Mouse (Mus musculus): ENCODE measurements at regions not wholly inside any gene's neighbourhood (a gene's known extent, or its start where the extent isn't known, plus 50 kb on each side); places are given as distances from the start of the nearest gene placed in this dataset.
"Not testable (repeated sequence)": the region's sequence is repeated elsewhere in the genome, so short reads cannot be mapped to it uniquely, and the experiment has no call there.

DNA sequence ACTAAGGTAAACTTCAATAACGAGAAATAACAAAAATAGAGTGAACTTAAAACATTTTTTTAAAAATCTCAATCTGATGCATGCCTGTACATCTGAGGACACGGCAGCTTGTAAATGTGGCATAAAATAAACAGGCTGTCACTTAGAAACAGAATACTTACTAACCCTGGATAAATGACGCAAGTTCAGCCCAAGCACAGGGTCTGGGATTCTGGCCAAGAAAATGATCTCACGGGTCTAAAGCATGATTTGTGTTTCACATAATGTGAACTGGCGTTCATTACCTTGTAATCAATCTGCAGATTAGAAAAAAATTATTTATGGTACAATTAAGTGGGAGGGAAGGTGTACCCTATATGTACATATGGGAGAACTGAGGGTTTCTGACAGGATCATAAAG is 512.1 kb upstream of the Vrk2 start:
- no peak for DNase-seq (ENCODE audit: low spot score)

DNA sequence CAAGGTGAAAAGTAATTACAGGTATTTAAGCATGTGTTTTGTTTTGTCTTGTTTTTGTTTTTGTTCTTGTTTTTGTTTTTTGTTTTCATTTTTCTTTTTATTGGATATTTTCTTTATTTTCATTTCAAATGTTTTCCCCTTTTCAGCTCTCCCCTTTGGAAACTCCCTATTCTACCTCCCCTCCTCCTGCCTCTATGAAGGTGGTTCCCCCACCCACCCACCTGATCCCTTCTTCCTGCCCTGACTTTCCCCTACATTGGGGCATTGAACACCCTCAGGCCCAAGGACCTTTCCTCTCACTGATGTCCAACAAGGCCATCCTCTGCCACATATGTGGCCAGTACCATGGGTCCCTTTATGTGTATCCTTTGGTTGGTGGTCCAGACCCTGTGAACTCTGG is 509.1 kb upstream of the Vrk2 start:
- DNase-seq (ENCODE audit: low spot score): no peak

DNA sequence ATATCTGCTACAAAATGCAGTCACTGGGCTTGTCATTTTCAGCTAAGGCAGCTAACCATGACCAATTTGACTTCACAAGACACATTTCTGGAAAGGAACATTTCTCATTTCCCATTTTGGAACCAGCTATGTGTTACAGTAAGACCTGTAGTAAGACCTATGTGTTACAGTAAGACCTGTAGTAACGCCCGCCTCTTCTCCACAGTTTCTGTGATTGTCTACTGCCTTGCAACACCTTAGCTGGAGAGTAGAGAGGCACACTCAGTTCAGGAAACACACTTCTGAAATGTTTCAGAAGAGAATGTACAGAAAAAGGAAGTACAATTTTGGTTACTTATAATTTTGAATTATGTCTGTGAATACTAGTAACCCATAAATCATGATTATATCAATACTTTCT is 508.2 kb upstream of the Vrk2 start:
- no peak for DNase-seq (ENCODE audit: low spot score)

DNA sequence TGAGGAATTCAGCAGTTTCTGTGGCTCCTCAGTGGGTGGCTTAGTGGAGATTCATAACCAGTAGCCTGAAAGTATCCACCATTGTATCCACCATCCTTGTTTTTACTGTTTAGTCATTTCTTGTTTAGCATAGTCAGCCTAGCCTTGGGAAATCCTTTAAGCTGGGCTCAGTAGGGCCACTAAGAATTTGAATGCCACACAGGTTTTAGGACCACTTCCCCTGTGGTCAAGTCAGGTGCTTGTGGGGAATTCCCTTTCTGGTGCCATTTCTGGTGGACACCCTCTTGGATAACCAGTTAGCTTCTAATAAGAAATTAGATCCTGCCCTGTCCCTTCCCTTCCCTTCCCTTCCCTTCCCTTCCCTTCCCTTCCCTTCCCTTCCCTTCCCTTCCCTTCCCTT is 502.8 kb upstream of the Vrk2 start:
- DNase-seq (ENCODE audit: low spot score): no peak

DNA sequence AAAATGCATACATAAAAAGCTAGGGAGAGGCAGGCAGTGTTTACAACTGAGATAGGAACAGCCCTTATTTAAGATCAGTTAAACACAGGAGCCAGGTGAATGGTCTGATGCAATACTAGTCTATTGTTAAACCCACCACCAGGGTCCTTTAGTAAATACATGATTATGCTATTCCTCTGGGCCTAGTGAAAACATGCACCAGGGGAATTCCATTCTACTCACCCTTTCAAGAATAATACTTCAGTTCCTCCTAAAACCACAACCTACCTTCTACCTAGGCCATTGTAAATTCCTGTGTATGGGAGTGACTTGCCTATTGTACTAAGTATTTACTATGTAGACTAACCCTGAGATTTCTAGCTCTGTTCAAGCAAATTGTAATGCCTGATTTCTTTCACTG is 501.7 kb upstream of the Vrk2 start:
- DNase-seq (ENCODE audit: low spot score): not testable (repeated sequence)

DNA sequence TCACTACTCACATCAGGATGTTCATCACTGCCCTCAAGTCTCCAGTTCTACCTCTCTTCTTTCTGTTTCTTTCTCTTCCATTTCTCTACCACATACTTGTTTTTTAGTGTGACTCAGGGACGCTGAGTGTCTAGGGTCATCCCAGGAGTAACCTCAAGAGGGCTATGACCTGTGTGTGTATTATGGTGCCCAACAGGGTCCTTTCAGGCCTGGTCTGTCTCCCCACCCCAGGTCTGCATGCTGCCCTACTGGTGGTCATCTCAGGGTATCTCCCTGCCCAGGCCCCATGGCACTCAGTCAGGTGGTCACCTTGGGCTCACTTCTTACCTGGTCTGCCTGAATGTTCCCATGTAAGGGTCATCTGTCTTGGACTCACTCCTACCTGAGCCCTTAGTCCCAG is 492.7 kb upstream of the Vrk2 start:
- no peak for DNase-seq (ENCODE audit: low spot score)

DNA sequence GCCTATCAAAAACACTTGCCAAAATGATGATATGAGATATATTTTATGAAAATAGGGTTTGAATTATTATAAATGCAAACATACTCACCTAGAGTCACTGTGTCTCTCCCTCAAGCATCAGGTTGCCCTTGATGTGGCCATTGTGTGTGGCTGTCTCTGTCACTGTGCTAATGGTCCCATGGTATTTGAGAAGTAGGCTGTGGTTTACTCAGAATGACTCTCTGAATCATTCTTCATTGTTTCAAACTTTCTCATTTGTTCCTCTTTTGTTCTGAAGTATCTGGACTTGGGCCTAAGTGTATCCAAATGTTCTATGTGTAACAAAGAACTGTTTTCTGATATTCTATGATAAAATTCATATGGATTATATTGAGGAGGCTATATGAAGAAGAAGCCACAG is 487.4 kb upstream of the Vrk2 start:
- DNase-seq (ENCODE audit: low spot score): no peak

DNA sequence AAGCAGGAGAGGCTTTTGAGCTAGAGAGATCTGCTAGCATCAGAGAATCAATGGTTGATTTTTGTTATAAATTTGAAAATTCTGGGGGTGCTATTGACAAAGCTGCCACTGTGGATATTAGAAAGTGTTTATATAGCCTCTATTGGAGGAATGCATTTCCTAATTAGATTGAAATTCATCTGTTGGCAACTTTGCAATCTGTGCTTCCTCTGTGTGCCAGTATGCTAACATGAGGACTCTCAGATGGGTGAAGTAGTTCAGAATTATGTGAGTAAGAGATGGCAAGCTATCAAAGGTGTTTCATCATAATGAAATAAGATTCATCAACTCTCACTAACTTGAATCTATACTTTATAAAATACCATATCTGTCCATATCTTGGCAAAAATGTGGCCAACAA is 476.6 kb upstream of the Vrk2 start:
- no peak for DNase-seq (ENCODE audit: low spot score)

DNA sequence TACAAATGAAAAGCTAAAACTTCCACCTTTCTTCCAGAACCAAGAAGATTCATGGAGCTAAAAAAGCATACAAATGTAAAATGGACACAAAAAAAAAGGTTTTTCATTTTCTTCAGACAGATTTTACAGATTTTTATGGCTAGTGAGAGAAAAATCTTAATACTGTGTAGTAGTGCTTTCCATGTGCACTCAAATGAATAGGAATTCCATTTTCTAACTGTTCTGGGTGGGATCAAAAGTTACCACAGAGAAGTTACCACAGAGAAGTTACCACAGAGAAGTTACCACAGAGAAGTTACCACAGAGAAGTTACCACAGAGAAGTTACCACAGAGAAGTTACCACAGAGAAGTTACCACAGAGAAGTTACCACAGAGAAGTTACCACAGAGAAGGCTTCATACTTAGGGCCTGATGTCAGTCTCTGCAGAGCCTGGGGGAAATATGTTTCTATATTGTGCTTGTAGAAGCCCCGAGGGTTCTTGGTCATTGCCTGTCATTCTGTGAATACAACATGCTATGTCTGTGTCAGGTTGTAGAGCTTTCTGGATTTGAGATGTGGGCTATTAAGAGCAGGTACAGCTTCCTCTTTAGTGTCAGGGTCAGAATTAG is 433.5 kb upstream of the Vrk2 start:
- no peak for DNase-seq (ENCODE audit: low spot score)

DNA sequence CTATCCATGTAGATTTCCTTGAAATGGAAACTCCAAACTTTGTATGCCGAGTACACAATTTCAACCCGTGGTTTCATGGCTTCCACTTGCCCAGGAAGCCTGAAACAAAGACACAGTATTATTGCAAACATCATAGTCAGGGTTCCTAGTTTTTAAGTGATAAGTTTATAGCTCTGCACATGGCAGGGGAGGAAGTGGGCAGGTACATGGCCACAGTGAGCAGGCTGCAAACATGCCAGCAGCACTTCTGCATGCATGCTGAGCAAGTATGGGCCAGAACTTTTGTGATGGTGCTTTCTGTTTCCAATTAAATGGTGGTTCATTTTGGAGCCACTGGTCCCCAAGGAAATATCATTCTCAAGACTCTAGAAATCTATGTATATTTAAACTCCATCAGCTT is 431.7 kb upstream of the Vrk2 start:
- DNase-seq (ENCODE audit: low spot score): no peak

DNA sequence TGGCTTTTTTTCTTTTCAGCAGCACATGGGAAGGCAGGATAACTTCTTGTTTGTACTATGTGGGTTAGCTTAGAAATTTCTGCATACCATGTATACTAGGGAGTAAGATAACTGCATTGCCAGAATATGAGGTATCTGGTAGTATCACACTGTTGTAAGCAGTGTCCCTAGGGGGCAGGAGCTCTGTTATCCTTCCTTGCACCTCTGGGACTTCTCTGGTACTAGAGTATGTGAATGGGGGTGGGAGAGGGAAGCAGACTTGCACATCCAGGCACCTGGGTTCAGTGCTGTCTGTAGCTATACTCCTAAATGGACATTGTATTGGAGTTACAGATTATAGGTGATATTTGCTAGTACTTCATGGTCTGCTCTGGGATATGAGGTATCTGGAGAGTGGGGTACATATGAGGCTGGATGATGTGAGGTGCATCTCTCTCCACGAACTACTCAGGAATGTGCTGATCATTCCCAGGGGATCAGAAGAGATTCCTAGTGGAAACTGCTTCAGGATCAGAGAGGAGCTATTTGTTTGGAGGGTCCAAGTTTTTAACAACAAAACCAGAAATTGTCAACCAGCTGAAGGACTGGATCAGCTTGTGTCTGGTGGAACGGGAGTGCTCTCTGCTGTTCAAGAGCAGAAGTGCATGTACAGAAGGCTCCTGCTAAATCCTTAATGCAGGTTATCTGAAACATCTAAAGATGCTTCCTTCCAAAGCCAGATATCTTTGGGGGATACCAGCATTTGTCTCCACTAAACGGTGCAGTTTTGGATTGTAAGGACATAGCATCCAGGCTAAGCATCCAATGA is 402.7 kb upstream of the Vrk2 start:
- no peak for DNase-seq (ENCODE audit: low spot score)

DNA sequence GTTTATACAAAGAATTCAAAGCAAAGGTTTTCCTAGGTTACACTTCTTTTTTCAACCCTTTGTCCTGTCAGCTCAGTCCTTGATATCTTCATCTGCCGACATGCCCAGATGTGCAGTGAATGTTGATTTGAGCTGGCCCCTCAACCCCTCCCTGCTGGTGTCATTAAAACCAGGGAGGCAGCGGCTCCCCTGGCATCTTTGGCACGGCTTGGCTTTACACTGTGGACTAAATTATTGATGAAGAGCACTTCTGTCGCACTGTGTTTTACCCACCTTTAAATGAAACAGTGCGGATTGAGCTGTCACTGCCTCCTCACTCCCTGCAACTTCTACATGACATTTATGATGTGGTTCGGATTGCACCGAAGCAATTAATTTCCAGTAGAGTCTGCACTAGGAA is 387.4 kb upstream of the Vrk2 start:
- no peak for DNase-seq (ENCODE audit: low spot score)

DNA sequence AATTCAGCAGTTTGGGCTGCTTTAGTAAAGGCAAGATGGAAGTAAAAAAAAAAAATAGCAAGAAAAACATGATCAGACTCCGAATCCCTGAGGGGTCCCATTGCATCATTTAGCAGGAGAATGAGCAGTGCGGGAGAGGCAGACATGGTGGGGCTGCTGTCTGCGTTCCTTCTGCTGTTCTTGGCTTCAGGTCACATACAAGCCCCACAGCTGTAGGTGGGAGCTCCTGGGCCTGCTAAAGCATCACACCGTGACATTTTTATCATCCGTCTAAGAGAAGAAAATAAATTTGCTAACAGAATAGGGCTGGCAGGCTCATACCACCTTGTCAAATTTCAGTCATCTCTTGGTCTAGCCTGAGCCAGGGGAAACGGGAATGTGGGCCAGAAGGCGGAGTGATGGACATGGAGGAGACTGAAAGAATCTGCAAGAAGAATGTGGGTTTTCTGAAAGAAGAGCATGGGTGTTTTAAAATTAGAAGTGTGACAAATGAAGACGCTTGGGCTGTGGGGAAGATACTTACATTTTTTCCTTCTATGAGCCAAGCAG is 378.8 kb upstream of the Vrk2 start:
- no peak for DNase-seq (ENCODE audit: low spot score)

DNA sequence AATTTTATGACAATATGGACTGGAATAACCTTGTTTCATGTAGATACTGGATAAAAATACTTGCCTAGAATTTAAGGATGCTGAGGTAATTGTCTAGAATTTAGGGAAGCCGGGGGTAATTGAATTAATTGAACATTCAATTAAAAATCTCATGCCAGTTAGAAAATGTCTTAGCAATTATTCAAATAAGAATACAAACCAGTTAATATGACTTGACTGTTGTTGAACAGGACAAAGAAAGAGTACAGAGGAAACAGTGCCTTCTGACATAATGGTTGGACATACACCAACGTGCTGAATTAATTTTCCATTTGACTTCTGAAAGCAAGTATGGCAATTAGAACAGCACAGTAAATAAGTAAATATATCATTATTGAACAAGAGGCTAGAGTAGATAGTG is 377.4 kb upstream of the Vrk2 start:
- no peak for DNase-seq (ENCODE audit: low spot score)

DNA sequence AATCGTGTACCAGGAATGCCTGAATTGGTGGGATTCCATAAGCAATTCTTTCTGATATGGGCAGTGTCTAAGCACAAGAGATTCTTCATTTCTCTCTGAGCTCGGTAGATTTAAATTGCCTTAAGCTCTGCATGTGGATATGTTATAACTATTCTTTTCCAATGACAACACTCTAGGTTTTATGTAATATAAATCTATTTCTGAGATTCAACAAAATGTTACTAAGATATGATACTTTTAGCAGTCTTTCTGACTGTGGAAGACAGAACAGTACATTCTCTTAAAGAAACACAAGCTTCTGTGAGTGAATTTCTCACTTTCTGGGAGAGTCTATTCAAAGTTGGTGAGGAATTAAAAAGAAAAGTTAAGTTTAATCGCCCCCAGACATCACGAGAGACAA is 373.6 kb upstream of the Vrk2 start:
- DNase-seq (ENCODE audit: low spot score): no peak

DNA sequence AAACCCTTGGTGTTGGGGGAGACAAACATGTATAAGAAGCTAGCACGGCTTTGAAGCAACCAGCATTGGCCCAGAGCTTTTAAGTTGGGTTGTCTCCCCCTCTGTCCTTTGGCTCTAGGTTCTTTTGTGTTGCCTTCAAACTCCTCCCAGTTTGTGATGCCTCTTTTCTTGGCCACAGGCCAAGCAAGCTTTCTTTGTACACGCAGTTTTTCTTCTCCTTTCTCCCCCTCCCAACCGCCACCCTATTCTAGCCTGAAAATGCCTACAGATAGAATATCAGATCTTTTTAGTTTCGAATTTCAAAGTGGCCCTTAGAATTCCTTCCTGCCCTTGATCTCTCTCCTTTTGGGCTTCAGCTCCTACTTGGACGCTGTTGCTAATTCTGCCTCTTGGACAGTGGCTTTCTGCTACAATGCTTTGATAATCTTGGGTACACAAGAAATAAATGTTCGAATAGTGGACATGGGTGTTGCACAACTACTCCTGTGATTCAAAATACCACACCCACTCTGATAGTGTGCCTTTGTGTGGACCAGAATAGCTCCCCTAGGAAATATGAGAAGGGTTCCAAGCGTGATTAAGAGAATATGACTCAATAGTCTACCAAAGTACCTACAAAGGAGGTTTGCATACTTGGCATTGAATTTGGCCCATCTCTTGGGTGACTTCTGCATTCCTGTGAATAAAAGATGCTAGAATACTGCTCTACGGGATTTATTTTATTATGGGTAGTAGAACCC is 369.3 kb upstream of the Vrk2 start:
- no peak for DNase-seq (ENCODE audit: low spot score)

DNA sequence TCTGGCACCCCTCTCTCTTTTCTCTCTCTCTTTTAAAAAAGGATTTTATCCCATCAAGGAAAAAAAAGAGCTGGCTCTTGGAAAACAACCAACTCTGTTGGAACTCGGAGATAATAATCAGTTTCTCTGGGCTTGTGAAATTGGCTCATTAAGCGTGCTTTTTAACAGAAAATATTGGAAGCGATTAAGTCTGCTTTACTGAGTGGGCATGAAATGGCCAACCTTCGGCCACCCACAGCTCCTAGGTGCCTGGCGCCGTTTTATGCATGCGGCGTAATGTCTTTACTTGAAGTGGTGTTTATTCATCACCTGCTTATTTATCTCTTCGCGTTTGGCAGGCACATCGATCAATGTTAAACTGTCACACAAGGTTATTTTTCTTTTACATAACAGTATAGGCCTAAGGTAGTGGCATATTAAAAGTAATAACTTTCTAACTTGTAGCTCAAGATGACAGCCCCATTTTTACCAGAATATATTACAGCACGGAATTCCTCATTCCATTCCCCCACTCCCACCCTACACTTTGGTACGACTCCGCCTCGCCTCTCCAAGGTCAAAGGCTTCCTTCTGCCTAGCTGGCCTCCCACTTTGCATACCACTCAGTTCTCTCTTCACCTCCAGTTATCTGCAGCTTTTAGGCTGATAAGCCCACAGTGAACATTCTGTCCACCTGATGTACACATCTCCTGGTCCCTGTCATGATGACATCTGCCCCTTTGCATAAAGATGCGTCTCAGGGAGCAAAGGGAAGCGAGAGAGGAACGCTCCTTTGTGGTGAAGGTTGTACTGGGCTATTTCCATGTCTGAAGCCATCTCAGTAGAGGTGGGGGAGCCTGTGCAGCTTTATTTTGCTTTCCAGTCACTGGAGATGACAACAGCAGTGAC is 368.5 kb upstream of the Vrk2 start:
- DNase-seq (ENCODE audit: low spot score): no peak

DNA sequence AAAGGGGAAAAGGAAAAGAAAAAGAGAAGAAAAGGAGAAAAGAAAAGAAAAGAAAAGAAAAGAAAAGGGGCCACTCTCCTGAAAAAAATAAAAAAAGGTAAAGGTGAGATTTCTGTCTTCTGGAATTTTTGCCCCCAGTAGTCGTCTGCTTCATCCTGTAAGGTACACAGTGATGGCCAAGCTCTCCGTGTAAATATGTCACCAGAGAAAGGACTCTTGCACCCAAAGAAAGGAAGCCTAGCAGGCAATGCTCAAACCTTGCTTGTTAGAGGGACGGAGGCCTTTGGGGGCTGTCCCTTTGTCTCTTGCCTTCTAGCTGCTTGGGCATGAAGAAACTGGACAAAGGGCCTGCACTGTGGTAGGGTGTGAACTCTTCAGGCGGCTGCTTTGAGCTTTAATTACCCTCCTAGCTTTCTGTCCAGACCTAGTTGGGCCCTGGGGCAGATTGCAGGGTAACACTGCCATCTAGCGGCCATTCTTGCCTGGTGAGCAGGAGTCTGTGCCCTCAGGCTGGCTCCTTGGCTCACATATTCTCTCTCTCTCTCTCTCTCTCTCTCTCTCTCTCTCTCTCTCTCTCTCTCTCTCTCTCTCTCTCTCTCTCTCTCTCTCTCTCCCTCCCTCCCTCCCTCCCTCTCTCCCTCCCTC is 367.7 kb upstream of the Vrk2 start:
- DNase-seq (ENCODE audit: low spot score): peak; percentile 75

DNA sequence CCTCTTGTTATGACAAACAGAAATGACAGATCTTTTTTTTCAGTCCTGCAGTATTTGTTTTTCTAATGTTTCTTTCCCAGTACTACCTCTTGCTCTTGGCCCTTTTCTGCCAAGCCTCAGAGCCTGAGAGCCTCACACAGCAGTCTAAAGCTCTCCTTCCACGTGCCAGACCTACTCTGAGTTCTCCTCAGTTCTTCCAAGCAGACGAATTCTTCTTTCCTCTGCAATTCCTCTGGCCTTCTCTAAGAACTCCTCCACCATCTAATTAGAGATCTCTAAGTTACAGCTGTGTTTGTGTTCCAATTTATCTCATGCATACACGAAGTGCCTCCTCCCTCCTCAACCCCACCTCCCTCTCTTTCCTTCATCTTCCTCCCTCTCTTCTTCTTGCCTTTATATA is 362.4 kb upstream of the Vrk2 start:
- DNase-seq (ENCODE audit: low spot score): no peak

DNA sequence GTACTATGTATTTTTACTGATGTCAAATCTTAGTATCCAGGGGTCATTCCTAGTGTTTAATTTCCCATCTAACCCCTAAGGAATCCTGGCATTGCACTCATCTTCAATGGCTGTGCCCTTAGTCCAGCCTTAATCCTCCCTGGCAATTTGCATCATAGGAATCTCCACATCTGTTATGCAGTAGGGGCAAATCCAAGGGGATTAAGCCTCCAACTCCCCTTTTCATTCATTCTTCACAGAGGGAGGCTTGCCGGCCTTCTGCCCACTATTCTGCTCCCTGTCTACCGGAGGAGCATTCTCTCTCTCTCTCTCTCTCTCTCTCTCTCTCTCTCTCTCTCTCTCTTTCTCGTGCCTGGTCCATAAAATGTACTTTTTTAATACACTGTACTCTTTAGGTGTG is 338.0 kb upstream of the Vrk2 start:
- DNase-seq (ENCODE audit: low spot score): no peak

DNA sequence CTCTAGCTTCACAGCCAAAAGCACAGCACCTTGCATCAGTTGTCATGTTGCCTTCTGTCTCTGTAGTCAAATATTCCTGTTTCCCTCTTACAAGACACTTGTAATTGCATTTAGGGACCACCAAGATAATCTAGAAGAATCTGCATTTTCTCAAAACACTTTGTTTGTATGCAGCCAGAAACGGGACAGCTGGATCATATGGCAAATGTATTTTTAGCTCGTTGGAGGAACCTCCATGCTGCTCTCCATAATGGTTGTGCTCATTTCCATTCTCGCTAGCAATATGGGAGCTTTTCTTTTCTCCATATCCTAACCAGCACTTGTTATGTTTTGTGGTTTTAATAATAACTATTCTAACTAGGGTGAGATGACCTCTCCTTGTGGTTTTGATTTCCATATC is 313.3 kb upstream of the Vrk2 start:
- DNase-seq (ENCODE audit: low spot score): no peak

DNA sequence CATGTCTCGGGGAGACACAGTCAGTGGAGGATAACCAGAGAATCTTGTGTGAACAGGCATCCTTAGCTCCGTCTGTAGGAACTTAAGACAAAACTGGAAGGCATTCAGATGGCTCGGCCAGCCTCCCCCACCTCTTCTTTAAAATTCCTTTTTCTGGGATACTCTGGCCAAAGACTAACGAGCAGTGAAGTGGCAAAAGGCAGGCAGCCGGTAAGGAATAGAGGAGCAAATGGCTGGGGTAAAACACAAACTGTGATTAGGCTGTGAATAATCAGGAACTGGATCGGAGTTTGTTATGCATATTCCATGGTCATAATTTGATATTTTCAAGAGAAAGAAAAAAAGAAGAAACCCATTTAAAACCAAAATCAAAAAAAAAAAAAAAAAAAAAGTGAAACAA is 287.8 kb upstream of the Vrk2 start:
- DNase-seq (ENCODE audit: low spot score): no peak
